Mouse (Mus musculus) c-Kit-positive CD71-positive TER-119-negative erythroid progenitor cells, embryonic 14.5 days (primary cell): ENCODE results near the gene Ccl2.

Experiments
- DNase-seq: peaks from one replicate; pipeline ENCODE4 v3.0.0-alpha.2; 2013; ENCODE audit warnings: low read depth

The Ccl2 gene

DNA sequence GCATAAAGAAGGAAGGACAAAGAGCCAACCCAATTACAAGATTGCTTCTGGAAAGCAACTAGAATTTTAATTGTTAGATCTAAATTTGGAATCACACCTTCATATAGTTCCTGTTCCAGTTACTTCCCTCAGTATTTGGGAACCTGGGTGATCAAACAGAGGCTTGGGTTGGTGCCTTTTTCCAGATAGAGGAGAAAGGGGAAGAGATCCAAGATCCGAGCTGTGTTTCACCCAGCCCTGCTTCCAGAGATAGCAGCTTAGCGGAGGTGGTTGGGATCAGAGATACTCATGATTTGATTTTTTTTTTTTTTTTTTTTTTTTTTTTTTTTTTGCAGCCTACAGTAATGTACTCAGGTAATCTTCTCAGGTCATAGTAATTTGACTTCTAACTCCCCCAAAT lies 486 bp downstream of the Ccl2 start:
- DNase-seq: no peak

- no peak for DNase-seq
Measured at GRCm38 (mm10) chr11:82038535-82038934, 3.2 kb downstream of the Ccl2 start, which contains the start of gene Gm17268. Gm17268 (minus strand) TSS chr11:82038562.

DNA sequence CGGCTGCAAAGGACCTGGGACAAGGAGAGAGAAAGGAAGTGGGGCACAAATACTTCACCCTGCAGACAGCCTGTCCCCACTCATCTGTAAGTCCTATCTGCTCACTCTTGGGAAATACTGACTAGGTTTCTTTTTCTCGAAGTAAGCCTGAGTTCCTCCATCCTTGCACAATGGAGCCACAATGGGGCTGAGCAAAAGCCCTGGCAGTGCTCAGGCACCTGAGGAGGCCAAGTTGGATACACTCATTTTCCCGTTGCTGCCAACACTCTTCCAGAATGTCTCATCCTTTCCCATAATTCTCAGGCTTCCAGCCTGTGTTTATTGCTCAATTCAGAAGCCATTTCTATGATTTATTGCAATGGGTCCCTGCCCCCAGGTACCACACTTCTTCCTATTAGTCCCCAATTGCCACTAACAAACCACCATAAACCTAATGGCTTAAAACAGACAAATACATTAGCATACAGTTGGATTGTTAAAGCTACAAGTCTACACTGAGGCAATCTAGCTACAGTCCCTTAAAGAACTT lies 3.8 kb downstream of the Ccl2 start:
- no peak for DNase-seq

DNA sequence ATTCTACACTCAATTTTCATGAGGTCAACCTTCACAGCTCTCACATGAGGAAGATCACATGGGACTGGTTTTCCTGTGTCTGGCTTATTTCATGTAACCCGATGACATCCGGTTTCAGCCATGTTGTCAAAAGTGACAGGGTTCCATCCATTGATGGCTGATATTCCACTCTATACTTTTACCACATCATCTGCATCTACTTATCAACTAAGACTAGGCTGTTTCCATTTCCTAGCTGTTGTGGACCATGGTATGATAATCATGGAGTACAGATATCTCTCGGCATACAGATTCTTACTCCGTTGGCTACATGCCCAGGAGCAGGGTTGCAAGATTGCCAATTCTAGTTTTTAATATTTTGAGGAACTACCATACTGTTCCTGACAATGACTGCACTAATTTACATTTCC lies 6.3 kb downstream of the Ccl2 start:
- no peak for DNase-seq

- DNase-seq: no peak
Measured at GRCm38 (mm10) chr11:82045471-82045870, 10.1 kb downstream of the Ccl2 start, which contains the start of gene Ccl7. Ccl7 (plus strand) TSS chr11:82045712.

GRCm38 (mm10) chr11:82047746-82048415 lies 12.5 kb downstream of the Ccl2 start:
- DNase-seq: peak; percentile 3

DNA sequence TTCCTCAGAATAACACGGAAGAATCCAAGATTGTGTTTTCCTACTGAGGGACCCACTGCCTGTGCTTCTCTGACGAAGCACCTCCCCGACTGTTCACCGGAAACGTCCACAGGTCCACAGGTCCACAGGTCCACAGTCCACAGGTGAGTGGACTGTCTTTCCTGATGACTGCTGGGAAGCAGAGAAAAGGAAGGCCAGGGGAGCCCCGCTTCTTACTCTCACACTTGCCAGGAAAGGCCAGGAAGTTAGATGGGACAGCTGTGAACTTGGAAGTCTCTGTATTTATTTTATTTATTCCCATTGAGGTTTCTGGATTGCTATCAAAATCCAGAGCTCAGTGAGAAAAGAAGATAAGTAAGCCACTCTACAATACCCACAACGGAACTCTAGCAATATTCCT lies 18.5 kb downstream of the Ccl2 start:
- DNase-seq: no peak

- no peak for DNase-seq
Measured at GRCm38 (mm10) chr11:82057646-82058045, 22.3 kb downstream of the Ccl2 start, which contains the start of gene Ccl11. Ccl11 (plus strand) TSS chr11:82057823.

- DNase-seq: no peak
Measured at GRCm38 (mm10) chr11:82062226-82062625, 26.9 kb downstream of the Ccl2 start.

DNA sequence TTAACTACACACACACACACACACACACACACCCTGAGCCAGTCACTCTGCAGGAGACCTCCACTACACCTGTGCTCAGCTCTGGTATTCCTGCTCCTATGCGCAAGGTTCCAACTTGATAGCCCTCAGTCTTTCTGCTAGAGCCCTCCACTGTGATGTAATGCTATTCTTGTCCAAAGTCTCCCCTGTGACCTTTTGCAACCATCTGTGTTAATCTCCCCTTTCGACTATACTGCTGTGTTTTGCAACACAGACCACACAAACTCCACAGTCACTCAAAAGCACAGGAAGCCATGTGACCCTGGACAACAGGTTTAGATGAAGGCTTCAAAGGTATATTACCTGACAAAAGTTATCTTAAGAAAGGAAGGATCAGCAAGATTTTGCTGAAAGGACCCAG lies 28.1 kb downstream of the Ccl2 start:
- DNase-seq: no peak

- no peak for DNase-seq
Measured at GRCm38 (mm10) chr11:82066953-82067571, 31.7 kb downstream of the Ccl2 start.

- DNase-seq: no peak
Measured at GRCm38 (mm10) chr11:82071076-82071475, 35.7 kb downstream of the Ccl2 start.

DNA sequence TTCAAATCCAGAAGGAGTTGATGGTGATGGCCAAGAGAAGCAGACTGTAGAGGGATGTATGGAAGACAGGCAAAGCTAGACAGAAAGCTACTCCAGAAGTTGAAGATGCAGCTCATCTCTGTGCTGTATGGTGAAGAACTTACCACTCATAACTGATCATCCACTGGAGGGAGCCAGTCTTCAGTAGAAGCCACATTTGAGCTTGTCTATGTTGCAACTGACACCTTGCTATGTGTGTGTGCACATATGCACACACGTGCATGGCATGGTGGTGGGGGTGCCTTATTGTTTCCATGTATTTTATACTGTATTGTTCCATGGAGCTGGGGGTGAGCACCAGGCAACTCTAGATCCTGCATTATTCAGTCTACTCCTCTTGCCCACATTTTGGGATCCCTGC lies 37.0 kb downstream of the Ccl2 start:
- no peak for DNase-seq

DNA sequence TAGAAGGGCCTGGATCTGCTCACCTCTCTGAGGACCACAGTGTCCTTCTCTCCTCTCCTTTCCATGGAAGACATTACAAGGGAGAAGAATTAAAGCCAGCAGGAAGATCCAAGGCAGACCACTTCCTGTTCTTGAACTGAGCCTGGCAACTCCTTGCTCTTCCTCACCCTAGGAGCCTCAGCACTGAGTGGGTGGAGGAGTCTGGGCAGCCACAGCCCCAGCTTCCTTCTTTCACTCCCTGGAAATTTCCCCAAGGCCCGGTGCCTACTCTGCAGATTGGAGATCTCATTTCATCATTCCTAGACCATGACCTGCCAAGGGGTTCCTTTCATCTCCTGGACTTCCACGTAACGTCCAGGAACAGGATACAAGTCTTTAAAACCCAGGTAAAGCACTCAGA lies 37.6 kb downstream of the Ccl2 start:
- no peak for DNase-seq

GRCm38 (mm10) chr11:82073686-82074085 lies 38.3 kb downstream of the Ccl2 start:
- DNase-seq: no peak

DNA sequence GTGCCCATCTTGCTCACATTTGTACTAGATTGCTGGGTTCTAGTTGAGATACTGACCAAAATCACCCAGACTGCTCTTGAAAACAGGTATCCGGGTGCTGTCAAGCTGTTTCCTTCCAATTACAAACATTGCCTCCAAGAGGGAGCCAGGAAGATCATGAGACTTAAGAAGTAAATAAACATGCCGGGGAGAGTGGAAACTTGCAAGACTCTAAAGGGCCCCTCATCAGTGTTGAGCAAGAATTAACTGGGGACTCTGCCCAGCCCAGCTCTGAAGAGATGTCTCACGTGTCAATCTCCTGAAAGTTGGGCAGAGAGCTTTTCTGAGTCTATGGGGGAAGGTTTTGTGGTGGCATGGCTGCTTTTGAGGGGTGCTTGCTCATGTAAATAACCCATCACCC lies 41.7 kb downstream of the Ccl2 start:
- DNase-seq: no peak

- no peak for DNase-seq
Measured at GRCm38 (mm10) chr11:82078136-82078730, 42.9 kb downstream of the Ccl2 start.

GRCm38 (mm10) chr11:82080865-82081264 lies 45.5 kb downstream of the Ccl2 start:
- no peak for DNase-seq

- no peak for DNase-seq
Measured at GRCm38 (mm10) chr11:82084360-82084759, 49.0 kb downstream of the Ccl2 start.
